ENCODE assay signal across 8 mouse cellular contexts in genomic region chr9:107452552-107452951, GRCm38 (mm10). TPM values are rescaled to one million over a fixed set of nuclear protein-coding genes. Genes with fewer than 3 reads are reported as not detected.
DNase-seq lines count a peak whose midpoint lies in the region; ATAC-seq and TF ChIP-seq lines count a peak whose summit lies in the region.

No protein-coding gene starts in this region.

- TF ChIP-seq CTCF in intestine, postnatal 0 days (IDR thresholded peaks at IDR 0.05; ENCODE audit: low read depth) = peak; percentile 74

- DNase-seq in ES-CJ7 (ENCODE audit: low read depth, low spot score) = peak; percentile 45
- peak; percentile 50 for DNase-seq in embryonic facial prominence, embryonic 11.5 days (ENCODE audit: low spot score)
- peak; percentile 58 for DNase-seq in mesoderm, embryonic 11.5 days (ENCODE audit: low read depth, low spot score)
- DNase-seq in right cerebral cortex, postnatal 25 days = no peak
- DNase-seq in frontal cortex, postnatal 36 days (ENCODE audit: low spot score in 2 of 2) = no peak

- WGBS in intestine, postnatal 0 days = 26% methylated on average over 4 of the region's 4 CpGs
- WGBS in intestine, embryonic 16.5 days = 23% methylated on average over 4 of the region's 4 CpGs
- 14% methylated on average over 4 of the region's 4 CpGs for WGBS in embryonic facial prominence, embryonic 11.5 days
- 22% methylated on average over 4 of the region's 4 CpGs for WGBS in heart, embryonic 11.5 days (ENCODE audit: insufficient replicate concordance)

- no peaks in the 10 kb centered on the region for H3K36me3 ChIP-seq in intestine, postnatal 0 days (ENCODE audit: control insufficient read depth, insufficient read depth)
- no peaks in the 10 kb centered on the region for H3K36me3 ChIP-seq in intestine, embryonic 16.5 days (ENCODE audit: control insufficient read depth, insufficient read depth, low read length)
- H3K36me3 ChIP-seq in embryonic facial prominence, embryonic 11.5 days (replicated peaks; ENCODE audit: control insufficient read depth, insufficient read depth, low read depth, low read length) = no peaks in the 10 kb centered on the region
- H3K36me3 ChIP-seq in heart, embryonic 11.5 days (ENCODE audit: control insufficient read depth, insufficient read depth, low read length) = no peaks in the 10 kb centered on the region

- H3K4me1 ChIP-seq in intestine, postnatal 0 days (replicated peaks; ENCODE audit: control insufficient read depth, insufficient read depth, low read length) = no peaks in the 10 kb centered on the region
- H3K4me1 ChIP-seq in intestine, embryonic 16.5 days (ENCODE audit: control insufficient read depth, insufficient read depth, low read length) = peaks cover 4% of the 10 kb centered on the region; the same call in 1 of the 2 replicates
- H3K4me1 ChIP-seq in embryonic facial prominence, embryonic 11.5 days (ENCODE audit: control insufficient read depth, insufficient read depth, low read length) = 0 out of 2 replicates have a peak, but pooled peaks cover 2% of the 10 kb centered on the region
- H3K4me1 ChIP-seq in heart, embryonic 11.5 days (ENCODE audit: control insufficient read depth, insufficient read depth, low read length) = peaks cover 12% of the 10 kb centered on the region

- no peak for ATAC-seq in intestine, postnatal 0 days
- ATAC-seq in intestine, embryonic 16.5 days = no peak
- no peak for ATAC-seq in embryonic facial prominence, embryonic 11.5 days (replicated peaks; ENCODE audit: insufficient number of reproducible peaks, low FRiP score, low TSS enrichment, low read depth)
- ATAC-seq in heart, embryonic 11.5 days (replicated peaks; ENCODE audit: insufficient number of reproducible peaks, low FRiP score, low TSS enrichment) = no peak

- H3K4me3 ChIP-seq in intestine, postnatal 0 days (ENCODE audit: low read depth, low read length) = no peak overlapping the region
- no peak overlapping the region for H3K4me3 ChIP-seq in intestine, embryonic 16.5 days (ENCODE audit: low read length)
- H3K4me3 ChIP-seq in embryonic facial prominence, embryonic 11.5 days (ENCODE audit: low read depth, low read length) = no peak overlapping the region
- H3K4me3 ChIP-seq in heart, embryonic 11.5 days (ENCODE audit: low read depth, low read length) = no peak overlapping the region

- H3K27me3 ChIP-seq in intestine, postnatal 0 days (replicated peaks; ENCODE audit: control insufficient read depth, insufficient read depth, low read length) = 0 out of 2 replicates have a peak, but pooled peaks cover 4% of the 10 kb centered on the region
- no peaks in the 10 kb centered on the region for H3K27me3 ChIP-seq in intestine, embryonic 16.5 days (replicated peaks; ENCODE audit: control insufficient read depth, insufficient read depth, low read length)
- no peaks in the 10 kb centered on the region; the same call in 1 of the 2 replicates for H3K27me3 ChIP-seq in embryonic facial prominence, embryonic 11.5 days (ENCODE audit: control insufficient read depth, insufficient read depth, low read length)
- H3K27me3 ChIP-seq in heart, embryonic 11.5 days (ENCODE audit: control insufficient read depth, insufficient read depth, low read length) = peaks cover 13% of the 10 kb centered on the region

- no peak overlapping the region for H3K4me2 ChIP-seq in intestine, postnatal 0 days (replicated peaks; ENCODE audit: low read depth)
- no peak overlapping the region for H3K4me2 ChIP-seq in intestine, embryonic 16.5 days (ENCODE audit: low read depth, low read length)
- H3K4me2 ChIP-seq in embryonic facial prominence, embryonic 11.5 days (ENCODE audit: low read depth, low read length) = no peak overlapping the region
- H3K4me2 ChIP-seq in heart, embryonic 11.5 days = no peak overlapping the region

- no peak overlapping the region for H3K27ac ChIP-seq in intestine, postnatal 0 days (ENCODE audit: low read depth, low read length)
- H3K27ac ChIP-seq in intestine, embryonic 16.5 days (ENCODE audit: low read length) = no peak overlapping the region
- no peak overlapping the region for H3K27ac ChIP-seq in embryonic facial prominence, embryonic 11.5 days (replicated peaks; ENCODE audit: low read depth, low read length)
- no peak overlapping the region for H3K27ac ChIP-seq in heart, embryonic 11.5 days (ENCODE audit: low read depth, low read length)

- no peaks in the 10 kb centered on the region for H3K9me3 ChIP-seq in intestine, postnatal 0 days (ENCODE audit: control insufficient read depth)
- no peaks in the 10 kb centered on the region for H3K9me3 ChIP-seq in intestine, embryonic 16.5 days (ENCODE audit: control insufficient read depth, low read length)
- no peaks in the 10 kb centered on the region for H3K9me3 ChIP-seq in embryonic facial prominence, embryonic 11.5 days (replicated peaks; ENCODE audit: control insufficient read depth, low read length)
- H3K9me3 ChIP-seq in heart, embryonic 11.5 days (replicated peaks; ENCODE audit: control insufficient read depth, low read length) = no peaks in the 10 kb centered on the region

- no peak overlapping the region for H3K9ac ChIP-seq in intestine, postnatal 0 days (ENCODE audit: low read depth, low read length)
- no peak overlapping the region for H3K9ac ChIP-seq in intestine, embryonic 16.5 days (ENCODE audit: low read depth, low read length)
- H3K9ac ChIP-seq in embryonic facial prominence, embryonic 11.5 days (replicated peaks; ENCODE audit: low read length) = no peak overlapping the region
- H3K9ac ChIP-seq in heart, embryonic 11.5 days (ENCODE audit: low read depth, low read length) = no peak overlapping the region

RNA-seq across cellular contexts. Expression of gene Cacna2d2, which starts 53.1 kb away (rescaled TPM):
- 0.14 and 0.22 TPM in 2 replicates for polyA plus RNA-seq in intestine, postnatal 0 days (2015; fragmentation: Nextera tagmentation; extraction: Ambion mirVana)
- polyA plus RNA-seq in intestine, embryonic 16.5 days (2015; fragmentation: Nextera tagmentation; extraction: Ambion mirVana) = 0.50 and 0.77 TPM in 2 replicates
- polyA plus RNA-seq in embryonic facial prominence, embryonic 11.5 days (2014; fragmentation: Nextera tagmentation; extraction: Ambion mirVana) = 0.59 and 0.63 TPM in 2 replicates
- 5.9 and 7.1 TPM in 2 replicates for polyA plus RNA-seq in heart, embryonic 11.5 days (2014; fragmentation: Nextera tagmentation; extraction: Ambion mirVana)

Comparison
In these comparisons a context has a peak if more than half of its experiments do, and no peak if none do; other contexts are left out.
1. DNase-seq: peak in ES-CJ7 (single experiment), embryonic facial prominence, embryonic 11.5 days (single experiment) and mesoderm, embryonic 11.5 days (single experiment); none in right cerebral cortex, postnatal 25 days (single experiment) and frontal cortex, postnatal 36 days (0 of 2).